Mouse (Mus musculus) spleen, adult 2 months (tissue): ENCODE results near the gene Efna3.

Source experiments
- CTCF ChIP-seq: fragments of 200-500 bp; IDR thresholded peaks from 2 replicates; pipeline ENCODE4 v1.5.1; 2011; ENCODE audit warnings: mild to moderate bottlenecking, inconsistent platforms; ENCODE audit not compliant: insufficient read depth, insufficient read length, insufficient replicate concordance; ENCODE audit errors: extremely low read depth
- POLR2A ChIP-seq: fragments of 200-500 bp; IDR thresholded peaks from 2 replicates; pipeline ENCODE4 v1.6.1; 2011; ENCODE audit warnings: low read depth, low read length, inconsistent platforms

DNA sequence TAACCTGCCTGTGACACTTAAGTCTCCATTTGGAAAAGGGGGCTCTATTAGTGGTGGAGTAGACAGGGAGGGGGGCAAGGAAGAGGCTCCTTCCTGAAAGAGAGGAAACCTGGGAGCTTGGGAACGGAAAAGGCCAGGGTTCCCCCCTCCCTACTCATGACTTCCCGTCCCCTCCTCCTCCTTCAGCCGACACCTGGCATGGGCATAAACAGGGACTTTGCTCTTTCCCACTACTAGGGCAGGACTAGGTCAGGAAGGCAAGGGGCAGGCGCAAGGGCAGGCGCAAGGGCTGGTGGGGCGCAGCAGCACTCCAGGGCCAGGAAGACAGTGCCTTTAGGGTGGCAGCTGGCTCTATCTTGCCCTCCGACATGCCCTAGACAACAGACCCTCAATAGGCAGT is 44.7 kb downstream of the Efna3 start:
- TF ChIP-seq CTCF (no peak), POLR2A (no peak)
